Mouse (Mus musculus) A20 (cell line): ENCODE data around the gene Nfya.
"Not testable (repeated sequence)": the region's sequence is repeated elsewhere in the genome, so short reads cannot be mapped to it uniquely, and the experiment has no call there.

Experiments
- DNase-seq: peaks from one replicate; pipeline ENCODE4 v3.0.0-alpha.2; 2011; ENCODE audit warnings: low read depth, low spot score

Gene Nfya

GRCm38 (mm10) chr17:48401710-48402109 is 8.0 kb downstream of the Nfya start:
- peak; percentile 43 for DNase-seq

GRCm38 (mm10) chr17:48392616-48393015 is 17.1 kb downstream of the Nfya start:
- DNase-seq, result no peak

GRCm38 (mm10) chr17:48391446-48391845 is 18.3 kb downstream of the Nfya start:
- no peak for DNase-seq

GRCm38 (mm10) chr17:48389442-48389841 is 20.3 kb downstream of the Nfya start:
- DNase-seq, result no peak

DNA sequence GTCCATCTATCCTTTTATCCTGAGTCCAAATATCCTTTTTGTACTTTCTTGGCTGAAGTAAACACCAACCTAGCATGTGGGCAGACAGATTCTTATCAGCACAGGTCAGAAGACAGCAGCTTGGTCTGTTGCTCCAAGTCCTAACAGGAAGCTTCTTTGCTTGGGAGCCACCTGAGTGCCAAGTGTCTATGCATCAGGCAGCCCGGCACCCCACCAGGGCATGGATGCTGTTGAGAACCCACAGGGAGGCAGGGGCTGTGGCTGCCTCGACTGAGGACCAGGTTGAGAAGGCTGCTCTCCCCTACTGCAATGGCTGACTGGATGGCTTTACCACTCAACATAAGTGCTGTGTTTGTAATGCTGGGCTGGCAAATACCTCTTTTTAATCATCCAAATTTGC is 21.0 kb downstream of the Nfya start:
- no peak for DNase-seq

DNA sequence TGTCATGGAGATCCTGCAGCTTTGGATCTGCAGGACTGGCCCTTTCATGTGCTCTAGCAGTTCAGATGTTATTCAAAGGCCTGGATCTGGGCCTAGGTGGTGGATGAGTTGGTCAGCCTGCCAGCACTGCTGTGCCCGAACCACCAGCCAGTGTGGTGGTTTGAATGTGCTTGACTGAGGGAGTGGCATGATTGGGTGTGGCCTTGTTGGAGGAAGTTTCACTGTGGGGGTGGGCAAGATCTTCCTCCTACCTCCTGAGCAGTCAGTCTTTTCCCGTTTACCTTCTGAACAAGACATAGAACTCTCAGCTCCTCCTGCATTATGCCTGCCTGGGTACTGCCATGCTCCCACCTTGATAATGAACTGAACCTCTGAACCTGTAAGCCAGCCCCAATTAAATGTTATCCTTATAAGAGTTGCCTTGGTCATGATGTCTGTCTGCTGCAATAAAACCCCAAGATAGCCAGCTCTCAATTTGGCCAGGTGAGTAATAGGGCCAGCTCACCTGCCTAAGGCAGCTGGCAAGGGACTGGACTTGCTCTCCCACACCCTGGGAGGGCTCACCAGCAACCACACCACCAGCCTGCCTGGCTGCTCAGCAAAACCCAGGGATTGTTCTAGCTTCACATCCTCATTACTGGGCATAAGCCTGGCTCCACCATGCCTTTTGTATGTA is 23.8 kb downstream of the Nfya start:
- DNase-seq, result no peak

DNA sequence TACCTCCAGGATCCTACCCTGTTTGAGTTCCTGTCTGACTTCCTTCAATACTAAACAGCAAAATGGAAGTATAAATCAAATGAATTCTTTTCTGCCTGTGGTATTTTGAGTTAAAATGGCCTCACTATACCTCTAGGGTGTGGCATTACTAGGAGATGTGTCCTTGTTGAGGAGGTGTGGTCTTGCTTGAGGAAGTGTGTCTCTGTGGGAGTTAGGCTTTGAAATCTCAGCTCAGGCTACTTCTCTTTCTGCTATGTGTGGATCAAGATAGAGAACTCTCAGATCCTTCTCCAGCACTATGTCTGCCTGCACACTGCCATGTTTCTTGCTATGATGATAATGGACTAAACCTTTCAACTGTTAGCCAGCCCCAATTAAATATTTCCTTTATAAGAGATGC is 30.7 kb downstream of the Nfya start:
- no peak for DNase-seq

DNA sequence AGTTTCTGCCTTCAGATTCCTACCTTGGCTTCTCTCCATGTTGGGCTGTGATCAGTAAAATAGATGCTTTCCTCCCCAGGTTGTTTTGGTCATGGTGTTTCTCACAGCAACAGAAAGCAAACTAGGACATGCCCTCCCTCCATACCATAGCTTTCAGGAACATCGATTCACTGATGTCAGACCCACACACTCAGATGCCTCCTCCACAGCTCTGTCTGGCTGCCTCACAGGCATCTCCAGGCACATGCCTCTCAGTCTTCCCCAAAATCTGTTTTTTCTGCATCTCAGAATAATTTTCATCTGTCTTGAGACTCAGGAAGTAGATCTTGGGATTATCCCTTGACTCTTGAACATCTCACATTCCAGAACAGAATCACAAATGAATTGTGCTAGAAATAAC is 33.6 kb downstream of the Nfya start:
- DNase-seq, result no peak

- no peak for DNase-seq
Observed at GRCm38 (mm10) chr17:48372987-48373386, 36.7 kb downstream of the Nfya start.

GRCm38 (mm10) chr17:48371621-48372020 is 38.1 kb downstream of the Nfya start:
- no peak for DNase-seq

DNA sequence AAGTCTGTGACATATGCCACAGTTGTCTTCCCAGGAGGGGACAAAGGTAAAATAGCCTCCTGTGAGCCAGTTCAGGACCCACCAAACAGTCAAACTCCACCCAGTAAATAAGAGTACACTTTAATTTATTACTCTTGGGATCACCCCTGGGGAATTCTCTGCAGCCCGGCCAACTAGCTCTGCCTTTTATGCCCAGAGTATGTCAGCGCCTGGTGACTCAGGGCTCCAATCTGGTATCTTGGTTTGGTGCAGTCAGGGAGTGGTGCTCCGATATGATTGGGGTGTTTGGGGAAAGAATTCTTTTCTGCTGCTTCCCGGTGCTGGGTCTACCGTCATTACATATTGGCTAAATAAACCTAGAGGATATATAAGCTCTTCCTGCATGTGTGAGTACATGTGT is 42.9 kb downstream of the Nfya start:
- DNase-seq, result no peak

DNA sequence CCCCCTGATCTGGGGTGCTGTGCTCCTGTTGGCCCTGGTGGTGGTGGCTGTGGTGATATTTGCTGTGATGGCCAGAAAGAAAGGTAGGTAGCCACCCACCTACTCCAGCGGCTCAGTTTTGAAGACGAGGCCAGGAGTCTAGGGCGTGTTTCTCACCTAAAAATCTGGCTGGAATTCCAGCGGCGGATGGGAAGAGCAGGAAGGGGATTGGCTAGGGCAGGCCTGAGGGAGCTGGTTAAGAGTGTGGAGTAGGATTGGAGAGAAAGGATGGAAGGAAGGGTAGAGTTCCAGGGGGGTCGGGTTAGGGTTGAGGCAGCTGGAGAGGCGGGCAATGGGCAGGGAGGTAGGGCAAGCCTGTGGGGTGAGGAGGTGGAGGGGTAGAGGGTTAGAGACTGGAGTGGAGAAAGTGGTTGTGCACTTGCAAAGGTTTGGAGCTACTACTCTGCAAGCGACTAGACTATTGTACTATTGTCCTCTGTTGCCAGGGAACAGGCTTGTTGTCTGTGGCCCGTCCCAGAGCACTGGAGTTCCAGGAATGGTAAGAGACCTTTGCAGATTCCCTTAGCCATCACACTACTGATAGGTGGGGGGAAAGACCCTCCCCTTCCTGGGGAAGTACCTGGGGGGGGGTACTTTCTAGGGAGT is 44.1 kb downstream of the Nfya start:
- no peak for DNase-seq

DNA sequence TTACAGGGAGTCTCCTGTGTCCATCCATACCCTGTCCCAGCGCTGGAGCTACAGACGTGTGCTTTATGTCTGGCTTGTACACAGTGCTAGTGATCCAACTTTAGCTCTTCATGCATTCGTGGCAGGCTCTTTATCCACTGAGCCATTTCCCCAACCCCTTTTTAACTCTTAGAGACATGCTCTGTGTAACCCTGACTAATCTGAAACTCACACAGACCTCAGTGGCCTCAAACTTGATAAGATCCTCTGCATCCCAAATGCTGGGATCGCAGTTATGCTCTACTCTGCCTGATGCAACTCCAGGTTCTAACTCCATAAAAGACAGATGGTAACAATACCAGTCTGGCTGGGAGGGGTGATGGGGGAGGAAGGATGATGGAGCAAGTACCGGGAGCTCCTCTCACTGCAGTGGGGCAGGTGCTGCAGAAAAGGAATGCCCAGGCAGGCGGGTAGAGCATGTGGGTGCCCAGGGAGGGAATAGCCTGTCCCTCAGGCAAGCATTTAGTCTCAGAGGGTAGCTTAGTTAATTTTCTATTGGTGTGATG is 46.2 kb downstream of the Nfya start:
- no peak for DNase-seq

DNA sequence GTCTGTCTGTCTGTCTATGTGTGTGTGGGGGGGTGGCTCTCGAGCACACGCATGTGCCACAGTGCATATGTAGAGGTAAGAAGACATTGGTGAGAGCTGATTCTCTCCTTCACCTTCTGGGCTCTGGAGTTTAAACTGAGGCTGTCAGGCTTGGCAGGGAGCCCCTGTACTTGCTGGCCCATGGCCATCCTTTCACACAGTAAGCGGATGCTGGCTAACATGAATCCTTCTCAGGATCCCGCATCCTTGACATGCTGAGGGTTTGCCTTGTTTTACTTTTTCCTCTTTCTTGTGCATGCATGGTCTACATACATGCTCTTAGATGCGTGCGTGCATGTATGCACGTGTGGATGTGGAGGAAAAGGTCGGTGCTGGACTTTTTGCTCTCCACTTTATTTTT is 46.7 kb downstream of the Nfya start:
- no peak for DNase-seq

- no peak for DNase-seq
Observed at GRCm38 (mm10) chr17:48362346-48362745, 47.4 kb downstream of the Nfya start.

DNA sequence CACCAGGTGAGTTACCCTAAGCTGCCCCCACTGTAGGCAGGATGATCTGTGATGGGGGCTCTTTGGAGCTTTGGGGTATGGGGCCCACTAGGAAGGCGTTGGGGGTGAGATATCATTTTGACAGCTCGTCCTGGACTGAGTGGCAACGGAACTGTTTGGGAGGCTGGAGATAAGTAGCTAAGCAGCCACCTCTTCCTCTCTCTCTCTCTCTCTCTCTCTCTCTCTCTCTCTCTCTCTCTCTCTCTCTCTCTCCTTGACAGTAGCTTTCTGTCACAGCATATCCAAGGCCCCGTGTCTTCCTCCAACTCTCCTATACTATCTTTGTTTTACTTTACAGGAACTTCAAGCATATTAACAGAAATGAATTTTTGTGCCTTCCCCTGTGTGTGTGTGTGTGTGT is 49.2 kb downstream of the Nfya start:
- no peak for DNase-seq

DNA sequence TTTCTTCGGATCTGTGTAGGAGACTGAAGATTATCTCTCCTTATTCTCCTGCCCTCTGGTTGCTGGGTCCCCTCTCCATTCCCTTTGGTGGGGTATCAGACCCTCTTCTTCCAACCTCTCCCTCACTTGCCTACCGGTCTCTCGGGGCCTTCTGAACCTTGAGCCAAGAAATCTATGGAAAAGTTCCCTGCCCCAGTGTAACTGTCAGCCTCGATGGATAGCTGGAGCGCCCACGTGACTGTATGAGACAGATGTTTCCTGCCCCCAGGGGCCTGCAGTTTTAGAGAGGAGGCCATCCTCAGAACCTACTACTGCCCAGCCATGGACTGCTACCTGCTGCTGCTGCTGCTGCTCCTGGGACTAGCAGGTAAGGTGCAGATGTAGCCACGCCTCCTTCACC is 50.1 kb downstream of the Nfya start, which contains the start of gene Treml1:
Gene Treml1, plus strand, starts transcription at position 301 of the 400 bp plus-strand sequence.
- DNase-seq, result no peak

GRCm38 (mm10) chr17:48357892-48358291 is 51.8 kb downstream of the Nfya start:
- no peak for DNase-seq

- DNase-seq, result no peak
Observed at GRCm38 (mm10) chr17:48355822-48356221, 53.9 kb downstream of the Nfya start.

DNA sequence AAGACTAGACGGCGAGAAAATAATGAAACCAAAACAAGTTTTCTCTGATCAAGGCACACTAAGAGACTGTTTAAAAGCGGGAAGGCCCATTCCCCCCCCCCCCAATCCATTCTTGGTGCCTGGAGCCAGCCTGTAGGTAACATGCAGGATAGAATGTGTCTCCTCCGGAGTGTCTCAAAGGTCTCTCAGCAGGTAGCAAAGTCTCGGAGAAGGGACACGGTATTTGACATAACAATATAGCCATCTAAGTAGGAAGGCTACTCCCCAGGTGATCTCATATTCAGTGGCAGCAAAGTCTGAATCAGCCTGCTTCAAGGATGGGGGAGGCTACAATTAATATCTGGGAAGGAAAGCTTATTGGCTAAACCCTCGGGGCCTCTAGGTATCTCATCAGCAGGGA is 56.7 kb downstream of the Nfya start:
- not testable (repeated sequence) for DNase-seq

DNA sequence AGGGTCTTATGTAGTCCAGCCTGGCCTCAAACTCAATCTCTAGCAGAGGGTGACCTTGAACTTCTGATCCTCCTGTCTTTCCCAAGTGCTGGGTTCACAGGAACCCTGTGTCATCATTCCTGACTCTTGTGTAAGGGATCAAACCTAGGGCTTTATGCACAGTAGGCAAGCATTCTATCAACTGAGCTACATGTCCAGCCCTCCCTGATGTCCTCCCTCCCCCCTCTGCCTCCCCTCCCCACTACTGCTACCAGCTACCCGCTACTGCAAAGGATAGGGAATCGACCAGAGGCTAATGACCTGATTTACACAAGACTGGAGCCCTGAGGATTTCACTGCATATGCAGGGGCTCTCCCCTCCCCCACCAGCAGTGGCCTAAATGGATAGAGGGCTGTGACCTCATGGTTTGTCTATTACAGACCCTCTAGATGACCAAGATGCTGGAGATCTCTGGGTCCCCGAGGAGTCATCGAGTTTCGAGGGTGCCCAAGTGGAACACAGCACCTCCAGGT is 59.0 kb downstream of the Nfya start:
- no peak for DNase-seq

DNA sequence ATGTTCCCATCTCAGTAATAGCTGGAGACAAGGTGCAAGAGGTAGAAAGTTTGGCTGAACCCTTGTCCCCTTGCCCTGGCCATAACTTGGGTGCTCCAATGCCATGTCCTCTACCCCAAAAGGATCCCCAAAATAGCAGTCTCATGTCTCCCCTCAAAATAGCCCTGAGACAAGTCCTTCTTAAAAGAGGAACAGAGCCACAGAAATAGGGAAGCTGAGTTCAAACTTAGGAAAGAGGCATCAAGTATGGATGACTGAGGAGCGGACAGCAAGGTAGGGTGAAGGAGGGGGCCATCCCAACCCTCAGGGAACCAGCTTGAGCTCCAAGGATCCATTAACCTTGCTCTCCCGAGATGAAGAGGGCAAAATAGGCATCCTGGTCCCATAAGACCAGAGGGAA is 62.4 kb downstream of the Nfya start:
- DNase-seq, result no peak

- no peak for DNase-seq
Observed at GRCm38 (mm10) chr17:48346834-48347233, 62.9 kb downstream of the Nfya start.
